Mouse (Mus musculus): ENCODE measurements around the gene Arhgef33.
"Not testable (repeated sequence)": the region's sequence is repeated elsewhere in the genome, so short reads cannot be mapped to it uniquely, and the experiment has no call there.

Gene Arhgef33

GRCm38 (mm10) chr17:80346591-80347125, 39.5 kb downstream of the Arhgef33 start:
- no peak for DNase-seq (ENCODE audit: low spot score in 2 of 2)

DNA sequence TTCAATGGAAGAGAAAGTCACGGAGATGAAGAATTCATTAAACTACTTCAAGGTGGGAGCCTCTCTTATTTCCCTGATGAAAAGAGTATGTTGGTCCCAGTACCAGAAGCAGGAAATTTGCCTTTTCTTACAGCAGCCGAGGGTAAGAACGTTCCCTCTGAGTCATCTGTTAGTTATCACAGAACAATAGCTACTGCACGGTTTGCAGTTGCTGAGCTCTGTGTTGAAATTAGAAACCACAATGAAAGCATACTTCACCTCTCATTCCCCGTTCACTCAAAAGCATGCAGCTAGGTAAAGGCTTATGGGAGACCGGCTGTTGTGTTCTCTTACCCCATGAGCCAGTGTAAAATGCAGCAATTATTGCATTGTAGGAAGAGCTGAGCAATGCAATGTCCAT, 40.0 kb downstream of the Arhgef33 start:
- no peak for DNase-seq (ENCODE audit: low spot score in 2 of 2)

- no peak for DNase-seq (ENCODE audit: low spot score in 2 of 2)
Measured at GRCm38 (mm10) chr17:80360245-80360644, 53.0 kb downstream of the Arhgef33 start.

DNA sequence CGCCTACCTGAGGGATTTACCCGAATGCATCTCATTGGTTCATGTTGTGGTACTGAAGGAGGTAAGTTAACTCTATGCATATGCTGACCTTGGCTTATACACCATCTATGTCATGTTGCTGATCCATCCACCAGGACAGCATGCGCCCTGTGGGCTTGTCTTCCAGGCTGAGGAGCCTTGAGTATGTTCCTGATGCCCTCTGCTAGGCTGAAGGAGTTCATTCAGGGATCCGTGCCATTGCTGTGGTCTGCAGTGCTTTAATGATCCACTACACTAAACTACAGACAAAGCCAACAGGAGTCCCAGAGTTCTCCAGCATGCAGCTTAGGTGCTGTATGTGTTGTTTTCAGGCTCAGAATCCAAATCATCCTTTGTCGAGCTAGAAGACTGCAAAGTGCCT, 60.1 kb downstream of the Arhgef33 start:
- no peak for DNase-seq (ENCODE audit: low spot score in 2 of 2)

GRCm38 (mm10) chr17:80368606-80369005, 61.4 kb downstream of the Arhgef33 start:
- no peak for DNase-seq (ENCODE audit: low spot score in 2 of 2)

GRCm38 (mm10) chr17:80372989-80373725, 66.0 kb downstream of the Arhgef33 start, which contains the start of gene Gm10190:
Gene Gm10190, minus strand, starts transcription at chr17:80373541.
- DNase-seq (ENCODE audit: low spot score in 2 of 2): peak; percentile 78 to 81

DNA sequence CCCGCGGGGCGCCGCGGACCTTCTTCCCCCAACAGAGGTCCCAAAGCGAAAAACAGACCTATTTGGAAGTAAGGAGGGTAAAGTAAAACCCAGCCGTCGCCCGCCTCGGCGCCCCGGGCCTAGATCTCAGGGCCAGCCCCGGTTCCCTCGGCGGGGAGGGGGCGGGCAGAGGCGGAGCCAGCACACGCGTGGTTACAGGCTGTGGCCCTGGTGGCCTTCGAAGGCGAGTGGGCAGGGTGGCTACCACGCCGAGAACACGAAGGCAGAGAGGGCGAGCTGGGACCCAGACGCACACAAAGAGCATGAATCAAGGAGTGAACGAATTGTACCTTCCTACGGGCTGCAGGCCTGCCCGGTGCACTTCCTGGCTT, 66.5 kb downstream of the Arhgef33 start:
- DNase-seq (ENCODE audit: low spot score in 2 of 2): peak in 1 of 2 experiments; percentile 5

GRCm38 (mm10) chr17:80378386-80378785, 71.2 kb downstream of the Arhgef33 start:
- DNase-seq (ENCODE audit: low spot score in 2 of 2): not testable (repeated sequence)

DNA sequence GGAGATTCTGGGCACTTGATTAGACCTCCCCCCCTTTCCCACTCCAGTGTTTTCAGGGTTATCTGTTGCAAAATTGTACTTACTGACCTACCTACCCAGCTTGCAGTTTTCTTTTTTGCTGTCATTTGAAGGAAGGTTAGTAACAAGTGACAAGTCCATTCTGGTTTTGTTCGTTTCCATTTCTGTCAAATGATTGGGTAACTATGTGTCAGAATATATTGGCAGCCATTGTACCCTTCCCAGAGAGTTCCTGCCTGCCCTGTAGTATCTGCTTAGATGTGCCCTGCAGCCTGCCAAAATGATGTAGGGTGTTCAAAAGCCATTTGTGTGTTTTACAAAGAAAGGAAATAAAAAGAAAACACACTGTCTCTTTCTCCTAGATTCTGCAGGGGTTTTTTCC, 78.5 kb downstream of the Arhgef33 start:
- no peak for DNase-seq (ENCODE audit: low spot score in 2 of 2)

DNA sequence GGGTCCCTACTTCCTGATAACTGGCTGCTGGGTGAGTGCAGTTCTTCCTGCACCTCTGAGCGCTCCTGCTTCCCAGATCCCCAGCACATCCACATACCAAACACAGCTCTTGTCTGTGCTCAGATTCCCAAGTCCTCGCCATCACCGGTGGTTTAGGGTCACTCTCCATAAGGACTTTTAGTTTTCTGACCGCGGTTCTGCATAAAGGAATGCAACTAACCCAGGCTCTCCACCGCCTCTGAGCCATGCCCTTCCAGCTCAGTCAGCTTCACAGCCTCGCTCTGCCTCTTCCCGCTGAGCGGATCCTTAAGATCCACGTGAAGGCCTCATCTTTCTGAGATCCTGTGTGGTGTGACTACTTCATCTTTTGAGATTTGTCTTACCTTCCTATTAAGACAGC, 82.8 kb downstream of the Arhgef33 start:
- DNase-seq (ENCODE audit: low spot score in 2 of 2): no peak

DNA sequence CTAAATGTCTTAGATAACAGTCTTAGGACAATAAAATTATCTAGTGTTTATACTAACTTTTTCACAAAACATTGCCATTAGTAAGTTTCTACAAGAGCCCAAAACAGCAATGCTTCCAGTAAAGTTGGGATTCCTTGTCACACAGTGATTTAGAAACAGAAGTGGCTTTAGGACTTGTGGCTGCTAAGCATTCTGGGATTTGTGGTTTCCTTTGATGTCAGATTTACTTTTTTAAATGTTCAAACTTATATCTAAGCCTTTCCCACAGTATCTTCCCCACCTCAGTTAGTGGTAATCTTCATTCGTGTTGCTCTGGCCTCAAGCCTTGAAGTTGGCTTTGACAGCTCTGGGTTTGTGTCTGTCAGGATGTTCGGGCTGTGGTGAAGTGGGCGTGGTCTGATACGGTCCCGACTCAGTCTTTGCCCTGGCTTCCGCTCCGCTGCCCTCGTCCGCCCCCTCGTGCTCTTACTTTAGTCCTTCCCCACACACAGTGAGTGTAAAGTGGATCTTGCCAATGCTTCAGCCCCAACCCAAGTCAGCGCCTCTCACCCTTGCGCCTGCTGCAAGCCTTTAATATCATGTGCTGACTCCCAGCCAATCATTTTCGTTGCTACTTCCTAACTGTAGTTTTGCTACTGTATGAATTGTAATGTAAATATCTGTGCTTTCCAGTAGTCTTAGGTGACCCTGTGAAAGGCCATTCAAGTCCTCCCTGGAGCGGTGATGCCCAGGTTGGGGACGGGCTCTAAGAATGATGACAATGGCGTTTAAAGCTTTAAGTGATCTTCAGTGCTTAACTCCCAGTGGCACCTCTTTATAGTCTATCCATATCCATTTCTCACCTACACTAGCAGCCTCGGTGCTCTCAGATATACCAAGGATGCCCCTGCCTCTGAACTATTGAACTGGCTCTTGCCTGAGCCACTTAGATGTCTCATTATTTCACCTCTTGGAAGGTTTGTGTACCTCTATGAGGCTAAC, 84.5 kb downstream of the Arhgef33 start:
- peak; percentile 6 to 20 for DNase-seq (ENCODE audit: low spot score in 2 of 2)

- no peak for DNase-seq (ENCODE audit: low spot score in 2 of 2)
Measured at GRCm38 (mm10) chr17:80398243-80398642, 91.0 kb downstream of the Arhgef33 start.

GRCm38 (mm10) chr17:80411182-80411581, 104.0 kb downstream of the Arhgef33 start:
- no peak for DNase-seq (ENCODE audit: low spot score in 2 of 2)

GRCm38 (mm10) chr17:80418572-80419210, 111.5 kb downstream of the Arhgef33 start:
- no peak for DNase-seq (ENCODE audit: low spot score in 2 of 2)

- no peak for DNase-seq (ENCODE audit: low spot score in 2 of 2)
Measured at GRCm38 (mm10) chr17:80420998-80421397, 113.8 kb downstream of the Arhgef33 start.

- DNase-seq (ENCODE audit: low spot score in 2 of 2): no peak
Measured at GRCm38 (mm10) chr17:80426171-80426570, 119.0 kb downstream of the Arhgef33 start.

DNA sequence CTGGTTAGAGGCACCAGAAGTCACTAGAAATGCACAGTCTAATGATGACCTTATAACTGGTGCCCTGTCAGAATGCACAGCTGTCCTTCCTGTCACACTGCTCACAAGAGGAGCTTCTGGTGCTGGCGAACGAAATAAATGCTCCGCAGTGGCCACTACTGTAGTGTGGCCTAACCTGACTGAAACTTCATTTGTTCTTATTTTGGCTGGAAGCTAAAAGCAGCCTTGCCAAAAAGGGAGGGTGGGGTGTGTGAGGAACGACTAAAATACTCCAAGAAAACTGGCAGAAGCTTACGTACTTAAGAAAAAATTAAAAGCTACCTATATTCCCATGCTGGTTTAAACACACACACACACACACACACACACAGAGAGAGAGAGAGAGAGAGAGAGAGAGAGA, 119.7 kb downstream of the Arhgef33 start:
- no peak for DNase-seq (ENCODE audit: low spot score in 2 of 2)

- no peak for DNase-seq (ENCODE audit: low spot score in 2 of 2)
Measured at GRCm38 (mm10) chr17:80427966-80428365, 120.8 kb downstream of the Arhgef33 start.

DNA sequence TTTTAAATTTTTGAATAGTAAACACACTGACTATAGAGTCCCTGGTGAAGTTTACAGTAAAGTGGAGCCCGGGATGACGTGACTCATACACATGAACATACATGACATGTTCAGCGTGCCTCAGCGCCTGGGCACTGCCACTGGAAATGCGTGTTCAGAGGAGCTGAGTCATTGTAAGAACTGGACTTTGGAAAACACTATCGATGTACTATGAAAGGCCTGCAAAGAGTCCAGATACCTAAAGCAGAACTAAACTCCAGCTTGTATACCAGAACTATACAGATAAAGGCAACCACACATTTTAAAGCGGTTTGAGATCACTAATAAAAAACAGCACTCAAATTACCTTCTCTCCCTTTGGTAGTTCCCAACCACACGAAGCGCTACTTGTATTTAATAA, 124.8 kb downstream of the Arhgef33 start:
- DNase-seq (ENCODE audit: low spot score in 2 of 2): no peak

DNA sequence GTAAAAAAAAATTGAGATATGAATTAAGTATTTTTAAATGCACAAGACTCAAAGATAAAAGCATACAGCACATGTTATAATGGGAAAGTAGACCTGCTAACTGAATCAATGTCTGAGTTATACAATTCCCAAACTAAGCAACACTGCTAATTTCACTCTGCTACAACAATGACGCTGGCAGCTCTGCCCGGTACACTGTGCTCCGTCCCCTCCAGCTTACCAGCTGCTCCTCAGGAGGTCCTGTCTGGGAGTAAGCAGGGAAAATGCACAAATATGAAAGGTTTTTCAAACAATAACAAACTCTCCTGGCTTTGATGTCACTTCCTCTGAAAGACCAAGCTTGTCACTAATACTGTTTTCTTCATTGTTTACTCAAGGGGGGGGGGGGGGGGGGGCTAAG, 127.2 kb downstream of the Arhgef33 start:
- DNase-seq (ENCODE audit: low spot score in 2 of 2): no peak

DNA sequence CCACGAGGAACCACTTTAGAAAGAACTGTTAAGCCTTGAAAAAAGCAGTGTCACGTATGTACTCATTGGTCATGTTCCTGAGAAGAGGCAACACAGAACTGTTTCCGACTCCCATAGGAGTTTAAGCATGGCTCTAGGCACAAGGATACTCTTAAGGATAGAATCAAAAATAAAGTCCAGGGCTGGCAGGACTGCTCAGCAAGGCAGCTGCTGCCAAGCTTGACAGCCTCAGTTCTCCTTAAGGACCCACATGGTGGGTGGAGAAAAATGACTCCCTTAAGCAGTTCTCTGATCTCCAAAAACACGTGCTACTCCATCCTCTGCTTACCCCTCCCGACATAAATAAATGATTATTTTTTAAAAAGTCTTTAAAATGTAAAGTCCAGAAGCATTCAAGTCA, 128.5 kb downstream of the Arhgef33 start:
- DNase-seq (ENCODE audit: low spot score in 2 of 2): no peak

DNA sequence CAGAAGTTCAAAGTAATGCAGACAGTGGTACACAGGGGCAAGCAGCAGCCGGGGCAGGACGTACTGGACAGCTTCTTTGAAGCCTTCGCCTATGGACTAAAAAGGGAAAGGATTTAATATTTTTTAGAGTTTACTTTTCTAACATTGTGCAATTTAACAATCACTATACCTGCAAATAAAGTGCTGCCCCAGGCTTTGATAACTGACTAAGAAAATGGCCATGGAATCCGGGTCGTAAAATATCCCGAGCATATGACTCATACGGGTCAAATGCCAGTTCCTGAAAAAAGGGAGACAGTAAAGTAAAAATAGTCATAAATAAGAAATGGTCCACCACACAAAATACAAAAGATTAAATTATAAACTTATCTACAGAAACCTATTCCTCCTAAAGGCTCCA, 138.2 kb downstream of the Arhgef33 start:
- no peak for DNase-seq (ENCODE audit: low spot score in 2 of 2)
